25 mouse cellular contexts compared by ENCODE assay signal in genomic region chr3:92394301-92394700, GRCm38 (mm10). TPM values are rescaled to one million over a fixed set of nuclear protein-coding genes. Genes with fewer than 3 reads are reported as not detected.
DNase-seq lines count a peak whose midpoint lies in the region; ATAC-seq and TF ChIP-seq lines count a peak whose summit lies in the region.
"Had no signal": no experiment of that assay in that cellular context is flagged by ENCODE, and none has a peak within 500 bp of the region (broad histone marks: within the 10 kb centered on the region; RNA-seq: fewer than 3 reads in every experiment).

No protein-coding gene starts in this region.

- peak; percentile 1 for DNase-seq in forebrain, embryonic 14.5 days (ENCODE audit: low spot score)
- no peak for DNase-seq in forebrain, embryonic 11.5 days (ENCODE audit: low spot score)
- no peak for DNase-seq in left cerebral cortex, adult 2 months (ENCODE audit: extremely low spot score in 1 of 2, low spot score in 2 of 2)
- DNase-seq in left cerebral cortex, adult 8-10 months (ENCODE audit: low spot score in 2 of 2) = no peak
- DNase-seq in 3T3-L1 (ENCODE audit: low read depth, low spot score) = peak; percentile 73
- DNase-seq in NIH3T3 (ENCODE audit: low read depth) = peak; percentile 1
- DNase-seq in c-Kit-positive CD71-positive TER-119-positive erythroid progenitor cells, embryonic 14.5 days (ENCODE audit: low spot score) = no peak
- no peak for DNase-seq in gastrocnemius, adult 8-10 months (ENCODE audit: low spot score in 2 of 2)
- DNase-seq: adrenal gland, adult 8-10 months; cerebellum, adult 2 months; layer of hippocampus, adult 9-11 months; lung, postnatal 10 days; right cerebral cortex, postnatal 25 days; thymus, postnatal 14 days had no signal

- H3K9me3 ChIP-seq in forebrain, embryonic 14.5 days (replicated peaks; ENCODE audit: control insufficient read depth, low read length) = no peaks in the 10 kb centered on the region
- H3K9me3 ChIP-seq in forebrain, embryonic 11.5 days (ENCODE audit: control insufficient read depth, low read length) = no peaks in the 10 kb centered on the region
- H3K9me3 ChIP-seq: forebrain, embryonic 13.5 days; hindbrain, embryonic 10.5 days; megakaryocyte, embryonic 14.5 days; neural tube, embryonic 12.5 days had no signal

- H3K4me2 ChIP-seq in forebrain, embryonic 14.5 days (ENCODE audit: low read length) = no peak overlapping the region
- H3K4me2 ChIP-seq in forebrain, embryonic 11.5 days (ENCODE audit: low read depth, low read length, severe bottlenecking) = no peak overlapping the region
- H3K4me2 ChIP-seq: forebrain, embryonic 13.5 days; liver, embryonic 11.5 days; neural tube, embryonic 12.5 days had no signal

- intact Hi-C loops in left cerebral cortex, adult 2 months (cut with DNase I) = loop anchor here (5.0 to 10.0 kb wide), 3 partner anchors 118 to 240 kb away; partner anchors contain the start of gene 2210017I01Rik

- TF ChIP-seq CTCF in left cerebral cortex, adult 2 months (IDR thresholded peaks at IDR 0.05) = peak; percentile 52

- no peak overlapping the region for H3K27ac ChIP-seq in forebrain, embryonic 14.5 days (ENCODE audit: low read depth, low read length)
- no peak overlapping the region for H3K27ac ChIP-seq in forebrain, embryonic 11.5 days (ENCODE audit: low read depth, low read length)
- H3K27ac ChIP-seq in left cerebral cortex, adult 2 months = no peak overlapping the region
- H3K27ac ChIP-seq: forebrain, embryonic 13.5 days; hindbrain, embryonic 10.5 days; neural tube, embryonic 12.5 days had no signal

- H3K36me3 ChIP-seq in forebrain, embryonic 14.5 days (ENCODE audit: control insufficient read depth, insufficient read depth, low read length) = no peaks in the 10 kb centered on the region
- H3K36me3 ChIP-seq in forebrain, embryonic 11.5 days (ENCODE audit: control insufficient read depth, insufficient read depth, low read length) = no peaks in the 10 kb centered on the region
- H3K36me3 ChIP-seq: hindbrain, embryonic 10.5 days; neural tube, embryonic 12.5 days had no signal

- no peak overlapping the region for H3K9ac ChIP-seq in forebrain, embryonic 14.5 days (ENCODE audit: low read length)
- H3K9ac ChIP-seq in forebrain, embryonic 11.5 days (ENCODE audit: low read length) = no peak overlapping the region
- H3K9ac ChIP-seq: forebrain, embryonic 13.5 days; neural tube, embryonic 12.5 days had no signal

- no peak overlapping the region for H3K4me3 ChIP-seq in forebrain, embryonic 14.5 days (ENCODE audit: low read depth, low read length)
- H3K4me3 ChIP-seq in forebrain, embryonic 11.5 days (ENCODE audit: low read depth, low read length) = no peak overlapping the region
- no peak overlapping the region for H3K4me3 ChIP-seq in left cerebral cortex, adult 2 months
- H3K4me3 ChIP-seq: forebrain, embryonic 13.5 days; hindbrain, embryonic 10.5 days; megakaryocyte, embryonic 14.5 days; neural tube, embryonic 12.5 days had no signal

- ATAC-seq in forebrain, embryonic 14.5 days = no peak
- ATAC-seq in forebrain, embryonic 11.5 days (replicated peaks; ENCODE audit: low FRiP score) = no peak
- ATAC-seq: forebrain, embryonic 13.5 days; inflammation-experienced regulatory T-cells, adult 6 months had no signal

- H3K27me3 ChIP-seq in forebrain, embryonic 14.5 days (replicated peaks; ENCODE audit: control insufficient read depth, insufficient read depth, low read length) = no peaks in the 10 kb centered on the region
- no peaks in the 10 kb centered on the region for H3K27me3 ChIP-seq in forebrain, embryonic 11.5 days (ENCODE audit: control insufficient read depth, insufficient read depth, low read length)
- H3K27me3 ChIP-seq: forebrain, embryonic 13.5 days; megakaryocyte, embryonic 14.5 days; neural tube, embryonic 12.5 days had no signal

- 51% methylated on average over 1 of the region's 1 CpGs for WGBS in forebrain, embryonic 14.5 days
- 64% methylated on average over 1 of the region's 1 CpGs for WGBS in forebrain, embryonic 11.5 days

- H3K4me1 ChIP-seq in forebrain, embryonic 14.5 days (ENCODE audit: control insufficient read depth, insufficient read depth, low read length) = no peaks in the 10 kb centered on the region
- no peaks in the 10 kb centered on the region for H3K4me1 ChIP-seq in forebrain, embryonic 11.5 days (replicated peaks; ENCODE audit: control insufficient read depth, insufficient read depth, low read length)
- H3K4me1 ChIP-seq: forebrain, embryonic 13.5 days; hindbrain, embryonic 10.5 days; megakaryocyte, embryonic 14.5 days; neural tube, embryonic 12.5 days had no signal

RNA-seq across cellular contexts. Expression of gene Sprr2h, which starts 8.8 kb away (rescaled TPM):
- polyA plus RNA-seq in forebrain, embryonic 14.5 days (2014; fragmentation: Nextera tagmentation; extraction: Ambion mirVana) = not detected in 2 replicates
- not detected in 2 replicates for polyA plus RNA-seq in forebrain, embryonic 11.5 days (2014; fragmentation: Nextera tagmentation; extraction: Ambion mirVana)
- total RNA-seq in left cerebral cortex, adult 2 months (2021) = not detected
- total RNA-seq in left cerebral cortex, adult 8-10 months (2022) = not detected
- not detected for total RNA-seq in gastrocnemius, adult 8-10 months (2022)
- total RNA-seq: adrenal gland, adult 8-10 months; granulocyte monocyte progenitor cell, adult 5-6 weeks; left cerebral cortex, postnatal 25 days; monocyte, adult 5-6 weeks had no signal
- polyA plus RNA-seq: cerebellum, adult 2 months; forebrain, embryonic 13.5 days; heart, embryonic 14.5 days; hindbrain, embryonic 10.5 days; inflammation-experienced regulatory T-cells, adult 6 months; kidney, embryonic 16.5 days; liver, embryonic 11.5 days; neural tube, embryonic 12.5 days had no signal

RNA-seq across cellular contexts. Expression of gene Sprr2i, which starts 13.5 kb away (rescaled TPM):
- polyA plus RNA-seq in forebrain, embryonic 14.5 days (2014; fragmentation: Nextera tagmentation; extraction: Ambion mirVana) = not detected in 2 replicates
- polyA plus RNA-seq in forebrain, embryonic 11.5 days (2014; fragmentation: Nextera tagmentation; extraction: Ambion mirVana) = not detected in 2 replicates
- not detected for total RNA-seq in left cerebral cortex, adult 2 months (2021)
- not detected for total RNA-seq in left cerebral cortex, adult 8-10 months (2022)
- total RNA-seq in gastrocnemius, adult 8-10 months (2022) = not detected
- total RNA-seq: adrenal gland, adult 8-10 months; granulocyte monocyte progenitor cell, adult 5-6 weeks; left cerebral cortex, postnatal 25 days; monocyte, adult 5-6 weeks had no signal
- polyA plus RNA-seq: cerebellum, adult 2 months; forebrain, embryonic 13.5 days; heart, embryonic 14.5 days; hindbrain, embryonic 10.5 days; inflammation-experienced regulatory T-cells, adult 6 months; kidney, embryonic 16.5 days; liver, embryonic 11.5 days; neural tube, embryonic 12.5 days had no signal

RNA-seq across cellular contexts. Expression of gene Sprr2j-ps, which starts 23.6 kb away (rescaled TPM):
- polyA plus RNA-seq in forebrain, embryonic 14.5 days (2014; fragmentation: Nextera tagmentation; extraction: Ambion mirVana) = not detected in 2 replicates
- polyA plus RNA-seq in forebrain, embryonic 11.5 days (2014; fragmentation: Nextera tagmentation; extraction: Ambion mirVana) = not detected in 2 replicates
- total RNA-seq in left cerebral cortex, adult 2 months (2021) = not detected
- not detected for total RNA-seq in left cerebral cortex, adult 8-10 months (2022)
- not detected for total RNA-seq in gastrocnemius, adult 8-10 months (2022)
- total RNA-seq: adrenal gland, adult 8-10 months; granulocyte monocyte progenitor cell, adult 5-6 weeks; left cerebral cortex, postnatal 25 days; monocyte, adult 5-6 weeks had no signal
- polyA plus RNA-seq: cerebellum, adult 2 months; forebrain, embryonic 13.5 days; heart, embryonic 14.5 days; hindbrain, embryonic 10.5 days; inflammation-experienced regulatory T-cells, adult 6 months; kidney, embryonic 16.5 days; liver, embryonic 11.5 days; neural tube, embryonic 12.5 days had no signal

RNA-seq across cellular contexts. Expression of gene Sprr2f, which starts 29.3 kb away (rescaled TPM):
- polyA plus RNA-seq in forebrain, embryonic 14.5 days (2014; fragmentation: Nextera tagmentation; extraction: Ambion mirVana) = not detected in 2 replicates
- polyA plus RNA-seq in forebrain, embryonic 11.5 days (2014; fragmentation: Nextera tagmentation; extraction: Ambion mirVana) = not detected in 2 replicates
- not detected for total RNA-seq in left cerebral cortex, adult 2 months (2021)
- not detected for total RNA-seq in left cerebral cortex, adult 8-10 months (2022)
- total RNA-seq in gastrocnemius, adult 8-10 months (2022) = not detected
- total RNA-seq: adrenal gland, adult 8-10 months; granulocyte monocyte progenitor cell, adult 5-6 weeks; left cerebral cortex, postnatal 25 days; monocyte, adult 5-6 weeks had no signal
- polyA plus RNA-seq: cerebellum, adult 2 months; forebrain, embryonic 13.5 days; heart, embryonic 14.5 days; hindbrain, embryonic 10.5 days; inflammation-experienced regulatory T-cells, adult 6 months; liver, embryonic 11.5 days; neural tube, embryonic 12.5 days had no signal

RNA-seq across cellular contexts. Expression of gene Gm9774, which starts 34.9 kb away (rescaled TPM):
- 4.3 and 6.3 TPM in 2 replicates for polyA plus RNA-seq in forebrain, embryonic 14.5 days (2014; fragmentation: Nextera tagmentation; extraction: Ambion mirVana)
- 5.4 and 7.4 TPM in 2 replicates for polyA plus RNA-seq in forebrain, embryonic 11.5 days (2014; fragmentation: Nextera tagmentation; extraction: Ambion mirVana)
- total RNA-seq in left cerebral cortex, adult 2 months (2021) = 1 to 10 TPM in 1 of 2 experiments, under 1 TPM in 1; 0.98 to 3.2 TPM
- total RNA-seq in left cerebral cortex, adult 8-10 months (2022) = 1 to 10 TPM in 3 of 4 experiments, not detected in 1; 2.3 to 3.3 (median 3.2) TPM
- total RNA-seq in gastrocnemius, adult 8-10 months (2022) = 1 to 10 TPM in 3 of 4 experiments, not detected in 1; 2.7 to 4.8 (median 4.7) TPM

Comparison
In these comparisons a context has a peak if more than half of its experiments do, and no peak if none do; other contexts are left out.
1. DNase-seq: peak in forebrain, embryonic 14.5 days (single experiment), 3T3-L1 (single experiment) and NIH3T3 (single experiment); none in forebrain, embryonic 11.5 days (single experiment), left cerebral cortex, adult 2 months (0 of 2), left cerebral cortex, adult 8-10 months (0 of 2), c-Kit-positive CD71-positive TER-119-positive erythroid progenitor cells, embryonic 14.5 days (single experiment) and gastrocnemius, adult 8-10 months (0 of 2).